ENCODE assay signal across 17 mouse cellular contexts in genomic region chr11:100335731-100336130, GRCm38 (mm10). TPM values are rescaled to one million over a fixed set of nuclear protein-coding genes. Genes with fewer than 3 reads are reported as not detected.
A peak's percentile ranks its signal among the peaks of the same experiment; 100 is the strongest.
DNase-seq lines count a peak whose midpoint lies in the region; ATAC-seq and TF ChIP-seq lines count a peak whose summit lies in the region.
"Had no signal": no experiment of that assay in that cellular context is flagged by ENCODE, and none has a peak within 500 bp of the region (broad histone marks: within the 10 kb centered on the region; RNA-seq: fewer than 3 reads in every experiment).

No protein-coding gene starts in this region.

- no peaks in the 10 kb centered on the region for H3K36me3 ChIP-seq in lung, embryonic 14.5 days (ENCODE audit: insufficient read depth)
- H3K36me3 ChIP-seq in forebrain, embryonic 13.5 days (ENCODE audit: poor library complexity, severe bottlenecking), result no peaks in the 10 kb centered on the region
- H3K36me3 ChIP-seq in intestine, embryonic 14.5 days (ENCODE audit: control insufficient read depth, insufficient read depth, low read length), result no peaks in the 10 kb centered on the region
- no peaks in the 10 kb centered on the region for H3K36me3 ChIP-seq in neural tube, embryonic 14.5 days (ENCODE audit: control insufficient read depth, insufficient read depth, low read length)
- H3K36me3 ChIP-seq: embryonic facial prominence, embryonic 15.5 days had no signal

- peak; percentile 73 for DNase-seq in lung, embryonic 14.5 days
- no peak for DNase-seq in lung, postnatal 36 days
- no peak for DNase-seq in intestine, embryonic 14.5 days (ENCODE audit: low spot score)
- DNase-seq in spleen, postnatal 10 days (ENCODE audit: low spot score in 2 of 2), result no peak
- no peak for DNase-seq in kidney, postnatal 10 days
- no peak for DNase-seq in layer of hippocampus, adult 11-12 months (ENCODE audit: low spot score)
- DNase-seq: adrenal gland, postnatal 25 days; cerebellum, adult 11-12 months; gastrocnemius, postnatal 14 days; kidney, adult 9 months; thymus, postnatal 25 days had no signal

- H3K9me3 ChIP-seq in lung, embryonic 14.5 days (ENCODE audit: low read depth, low read length), result no peaks in the 10 kb centered on the region
- H3K9me3 ChIP-seq in forebrain, embryonic 13.5 days (replicated peaks), result no peaks in the 10 kb centered on the region
- H3K9me3 ChIP-seq in intestine, embryonic 14.5 days (ENCODE audit: control insufficient read depth, low read length), result no peaks in the 10 kb centered on the region
- H3K9me3 ChIP-seq in neural tube, embryonic 14.5 days (ENCODE audit: control insufficient read depth, low read length), result no peaks in the 10 kb centered on the region
- H3K9me3 ChIP-seq: embryonic facial prominence, embryonic 15.5 days had no signal

- H3K4me2 ChIP-seq in lung, embryonic 14.5 days, result no peak overlapping the region
- no peak overlapping the region for H3K4me2 ChIP-seq in forebrain, embryonic 13.5 days
- H3K4me2 ChIP-seq in intestine, embryonic 14.5 days (ENCODE audit: low read length), result no peak overlapping the region
- no peak overlapping the region for H3K4me2 ChIP-seq in neural tube, embryonic 14.5 days (ENCODE audit: low read depth, low read length)
- H3K4me2 ChIP-seq: embryonic facial prominence, embryonic 15.5 days had no signal

- no peak overlapping the region for H3K4me3 ChIP-seq in lung, embryonic 14.5 days (ENCODE audit: low read depth, low read length)
- no peak overlapping the region for H3K4me3 ChIP-seq in forebrain, embryonic 13.5 days
- H3K4me3 ChIP-seq in intestine, embryonic 14.5 days (ENCODE audit: low read depth, low read length), result no peak overlapping the region
- H3K4me3 ChIP-seq in neural tube, embryonic 14.5 days (ENCODE audit: low read depth, low read length), result no peak overlapping the region
- H3K4me3 ChIP-seq: embryonic facial prominence, embryonic 15.5 days had no signal

- ATAC-seq in lung, embryonic 14.5 days (ENCODE audit: insufficient read depth), result peak; percentile 68; the same call in 1 of the 2 replicates
- 0 out of 2 replicates have a peak, but pooled peaks have one; percentile 43 for ATAC-seq in forebrain, embryonic 13.5 days
- peak; percentile 54; the same call in 1 of the 2 replicates for ATAC-seq in intestine, embryonic 14.5 days (replicated peaks; ENCODE audit: low FRiP score, low TSS enrichment, low read depth)
- ATAC-seq in neural tube, embryonic 14.5 days (ENCODE audit: low read depth), result 0 out of 2 replicates have a peak, but pooled peaks have one; percentile 39
- ATAC-seq: CD4-positive, CD25-positive, alpha-beta regulatory T cell, adult 4 months had no signal

- no peak overlapping the region for H3K27ac ChIP-seq in lung, embryonic 14.5 days (ENCODE audit: low read depth)
- peak overlapping the region; percentile 55 for H3K27ac ChIP-seq in forebrain, embryonic 13.5 days
- peak overlapping the region; percentile 18; the same call in 1 of the 2 replicates for H3K27ac ChIP-seq in intestine, embryonic 14.5 days (ENCODE audit: low read depth)
- H3K27ac ChIP-seq in neural tube, embryonic 14.5 days (ENCODE audit: low read depth, low read length), result 0 out of 2 replicates have a peak overlapping the region, but pooled peaks have one; percentile 34
- H3K27ac ChIP-seq: embryonic facial prominence, embryonic 15.5 days; liver, embryonic 14.5 days had no signal

- TF ChIP-seq CTCF in lung, embryonic 14.5 days (IDR thresholded peaks at IDR 0.05; ENCODE audit: low read depth), result no peak

- no peaks in the 10 kb centered on the region for H3K27me3 ChIP-seq in lung, embryonic 14.5 days (ENCODE audit: insufficient read depth, low read length)
- H3K27me3 ChIP-seq in forebrain, embryonic 13.5 days, result no peaks in the 10 kb centered on the region
- no peaks in the 10 kb centered on the region for H3K27me3 ChIP-seq in intestine, embryonic 14.5 days (replicated peaks; ENCODE audit: control insufficient read depth, insufficient read depth, low read length)
- H3K27me3 ChIP-seq in neural tube, embryonic 14.5 days (ENCODE audit: control insufficient read depth, insufficient read depth, low read length), result no peaks in the 10 kb centered on the region
- H3K27me3 ChIP-seq: embryonic facial prominence, embryonic 15.5 days had no signal

- WGBS in lung, embryonic 14.5 days, result 25% methylated on average over 3 of the region's 3 CpGs
- 50% methylated on average over 3 of the region's 3 CpGs for WGBS in forebrain, embryonic 13.5 days
- WGBS in intestine, embryonic 14.5 days, result 23% methylated on average over 3 of the region's 3 CpGs
- 22% methylated on average over 3 of the region's 3 CpGs for WGBS in neural tube, embryonic 14.5 days

- H3K4me1 ChIP-seq in lung, embryonic 14.5 days (ENCODE audit: insufficient read depth), result no peaks in the 10 kb centered on the region
- peaks cover 32% of the 10 kb centered on the region for H3K4me1 ChIP-seq in forebrain, embryonic 13.5 days
- H3K4me1 ChIP-seq in intestine, embryonic 14.5 days (replicated peaks; ENCODE audit: control insufficient read depth, insufficient read depth, low read length), result peaks cover 7% of the 10 kb centered on the region; the same call in 1 of the 2 replicates
- H3K4me1 ChIP-seq in neural tube, embryonic 14.5 days (ENCODE audit: control insufficient read depth, insufficient read depth, low read length), result peaks cover 24% of the 10 kb centered on the region

- H3K9ac ChIP-seq in lung, embryonic 14.5 days, result no peak overlapping the region
- H3K9ac ChIP-seq in forebrain, embryonic 13.5 days, result no peak overlapping the region
- no peak overlapping the region for H3K9ac ChIP-seq in intestine, embryonic 14.5 days (ENCODE audit: low read length)
- no peak overlapping the region for H3K9ac ChIP-seq in neural tube, embryonic 14.5 days (replicated peaks; ENCODE audit: low read depth, low read length)
- H3K9ac ChIP-seq: embryonic facial prominence, embryonic 15.5 days; liver, embryonic 14.5 days had no signal

RNA-seq across cellular contexts. Expression of gene Gast, which starts 1.5 kb away (rescaled TPM):
- polyA plus RNA-seq in lung, embryonic 14.5 days (2014; fragmentation: Nextera tagmentation; extraction: Ambion mirVana), result not detected in 2 replicates
- polyA plus RNA-seq in forebrain, embryonic 13.5 days (2015; fragmentation: Nextera tagmentation; extraction: Ambion mirVana), result 0.56 and 0.89 TPM in 2 replicates
- 3.2 TPM in 1 of 2 replicates, not detected in the other for polyA plus RNA-seq in intestine, embryonic 14.5 days (2014; fragmentation: Nextera tagmentation; extraction: Ambion mirVana)
- polyA plus RNA-seq in neural tube, embryonic 14.5 days (2014; fragmentation: Nextera tagmentation; extraction: Ambion mirVana), result not detected in 2 replicates
- polyA plus RNA-seq: CD4-positive, CD25-positive, alpha-beta regulatory T cell, adult 4 months; heart, embryonic 16.5 days; liver, embryonic 14.5 days had no signal

RNA-seq across cellular contexts. Expression of gene Eif1, which starts 16.0 kb away (rescaled TPM):
- 1,908 and 1,918 TPM in 2 replicates for polyA plus RNA-seq in lung, embryonic 14.5 days (2014; fragmentation: Nextera tagmentation; extraction: Ambion mirVana)
- polyA plus RNA-seq in forebrain, embryonic 13.5 days (2015; fragmentation: Nextera tagmentation; extraction: Ambion mirVana), result 1,595 and 1,677 TPM in 2 replicates
- polyA plus RNA-seq in intestine, embryonic 14.5 days (2014; fragmentation: Nextera tagmentation; extraction: Ambion mirVana), result 1,995 and 2,009 TPM in 2 replicates
- 1,262 and 1,333 TPM in 2 replicates for polyA plus RNA-seq in neural tube, embryonic 14.5 days (2014; fragmentation: Nextera tagmentation; extraction: Ambion mirVana)

RNA-seq across cellular contexts. Expression of gene Hap1, which starts 20.2 kb away (rescaled TPM):
- polyA plus RNA-seq in lung, embryonic 14.5 days (2014; fragmentation: Nextera tagmentation; extraction: Ambion mirVana), result 8.7 and 9.6 TPM in 2 replicates
- polyA plus RNA-seq in forebrain, embryonic 13.5 days (2015; fragmentation: Nextera tagmentation; extraction: Ambion mirVana), result 93.7 and 98.5 TPM in 2 replicates
- 10.2 and 11.1 TPM in 2 replicates for polyA plus RNA-seq in intestine, embryonic 14.5 days (2014; fragmentation: Nextera tagmentation; extraction: Ambion mirVana)
- polyA plus RNA-seq in neural tube, embryonic 14.5 days (2014; fragmentation: Nextera tagmentation; extraction: Ambion mirVana), result 71.6 and 93.7 TPM in 2 replicates
